Mouse (Mus musculus) C2C12 (cell line): ENCODE results near the gene Mthfsd.

Experiments
- CTCF ChIP-seq: IDR thresholded peaks from one replicate; pipeline ENCODE4 v1.5.1; 2011; ENCODE audit not compliant: control insufficient read depth, insufficient read depth, insufficient read length
- MAX ChIP-seq: IDR thresholded peaks from one replicate; pipeline ENCODE4 v1.6.1; 2011; ENCODE audit warnings: mild to moderate bottlenecking, control low read depth

DNA sequence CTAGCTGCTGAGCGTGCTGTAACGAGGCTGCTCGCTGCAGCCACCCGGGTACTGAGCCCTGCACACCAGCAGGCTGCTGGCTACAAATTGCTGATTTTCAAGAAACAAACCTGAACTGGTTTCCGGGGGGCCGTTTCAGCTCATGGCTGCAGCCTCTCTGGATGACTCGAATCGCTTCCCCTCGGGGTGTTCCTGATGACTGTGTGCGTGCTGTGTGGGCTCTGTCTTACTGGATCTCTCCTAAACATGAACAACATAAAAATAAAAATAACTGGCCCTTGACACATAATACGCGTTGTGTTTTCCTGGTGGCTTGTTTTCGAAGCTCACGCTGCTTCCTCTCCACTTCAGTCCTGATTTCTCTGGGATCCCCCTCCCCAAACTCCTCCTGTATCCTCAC, 29.5 kb downstream of the Mthfsd start:
- TF ChIP-seq CTCF: no peak
- TF ChIP-seq MAX: no peak
